Comparison of ENCODE assay signal across 8 mouse cellular contexts in the genomic region with DNA sequence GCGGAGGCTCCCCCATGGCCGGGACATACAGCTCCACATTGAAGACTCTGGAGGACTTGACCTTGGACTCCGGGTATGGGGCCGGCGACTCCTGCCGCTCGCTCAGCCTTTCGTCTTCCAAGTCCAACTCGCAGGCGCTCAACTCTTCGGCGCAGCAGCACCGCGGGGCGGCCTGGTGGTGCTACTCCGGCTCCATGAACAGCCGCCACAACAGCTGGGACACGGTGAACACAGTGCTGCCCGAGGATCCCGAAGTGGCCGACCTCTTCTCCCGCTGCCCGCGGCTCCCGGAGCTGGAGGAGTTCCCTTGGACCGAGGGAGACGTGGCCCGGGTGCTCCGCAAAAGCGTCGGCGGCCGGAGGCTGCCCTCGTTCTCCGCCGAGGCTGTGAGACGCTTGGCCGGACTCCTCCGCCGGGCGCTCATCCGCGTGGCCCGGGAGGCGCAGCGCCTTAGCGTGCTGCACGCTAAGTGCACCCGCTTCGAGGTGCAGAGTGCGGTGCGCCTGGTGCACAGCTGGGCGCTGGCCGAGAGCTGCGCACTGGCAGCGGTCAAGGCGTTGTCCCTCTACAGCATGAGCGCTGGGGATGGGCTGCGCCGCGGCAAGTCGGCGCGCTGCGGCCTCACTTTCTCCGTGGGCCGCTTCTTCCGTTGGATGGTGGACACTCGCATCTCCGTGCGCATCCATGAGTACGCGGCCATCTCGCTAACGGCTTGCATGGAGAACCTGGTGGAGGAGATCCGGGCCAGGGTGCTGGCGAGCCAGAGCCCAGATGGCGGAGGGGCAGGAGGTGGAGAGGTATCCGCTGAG. TPM values are rescaled to one million over a fixed set of nuclear protein-coding genes. Genes with fewer than 3 reads are reported as not detected.
DNase-seq lines count a peak whose midpoint lies in the region; ATAC-seq and TF ChIP-seq lines count a peak whose summit lies in the region.

No protein-coding gene starts in this region.

- peak overlapping the region; percentile 38; the same call in 1 of the 2 replicates for H3K4me3 ChIP-seq in G1E (ENCODE audit: low read depth, low read length)
- peak overlapping the region; percentile 41 for H3K4me3 ChIP-seq in cerebellum, adult 2 months (replicated peaks; ENCODE audit: insufficient read depth, low read depth, low read length)
- peak overlapping the region; percentile 81 for H3K4me3 ChIP-seq in hindbrain, embryonic 12.5 days

- peak overlapping the region; percentile 78 for H3K9ac ChIP-seq in hindbrain, embryonic 12.5 days

- H3K4me2 ChIP-seq in hindbrain, embryonic 12.5 days (replicated peaks): peak overlapping the region; percentile 91

- H3K36me3 ChIP-seq in G1E (replicated peaks): no peaks in the 10 kb centered on the region
- no peaks in the 10 kb centered on the region for H3K36me3 ChIP-seq in hindbrain, embryonic 12.5 days

- H3K4me1 ChIP-seq in G1E (ENCODE audit: insufficient read depth, low read depth, low read length): peaks cover 6% of the 10 kb centered on the region; the same call in 1 of the 2 replicates
- H3K4me1 ChIP-seq in cerebellum, adult 2 months (ENCODE audit: control insufficient read depth, insufficient read depth, low read length): no peaks in the 10 kb centered on the region
- peaks cover 49% of the 10 kb centered on the region for H3K4me1 ChIP-seq in hindbrain, embryonic 12.5 days

- WGBS in cerebellum, adult 2 months: under 1% methylated on average over 79 of the region's 79 CpGs
- WGBS in hindbrain, embryonic 12.5 days: under 1% methylated on average over 79 of the region's 79 CpGs

- TF ChIP-seq CTCF in G1E (IDR thresholded peaks at IDR 0.05; ENCODE audit: low read depth, low read length): no peak
- no peak for TF ChIP-seq CTCF in cerebellum, adult 2 months (IDR thresholded peaks at IDR 0.05; ENCODE audit: borderline replicate concordance, insufficient read depth, low read depth, low read length)

- no peak for DNase-seq in G1E (ENCODE audit: low spot score)
- peak; percentile 33 to 52 for DNase-seq in cerebellum, adult 2 months
- peak; percentile 14 to 40 for DNase-seq in frontal cortex, postnatal 10 days (ENCODE audit: low spot score in 2 of 2)
- DNase-seq in layer of hippocampus, postnatal 14 days (ENCODE audit: low spot score in 2 of 2): peak; percentile 36 to 41
- peak; percentile 23 for DNase-seq in lung, postnatal 25 days (ENCODE audit: low spot score)
- DNase-seq in retina, postnatal 7 days (ENCODE audit: low read depth, low spot score): peak; percentile 39
- DNase-seq in urinary bladder, postnatal 14 days (ENCODE audit: low spot score): peak; percentile 55

- peaks cover 15% of the 10 kb centered on the region for H3K9me3 ChIP-seq in G1E (replicated peaks)
- H3K9me3 ChIP-seq in hindbrain, embryonic 12.5 days (replicated peaks): no peaks in the 10 kb centered on the region

- TF ChIP-seq POLR2A in cerebellum, adult 2 months (IDR thresholded peaks at IDR 0.05; ENCODE audit: borderline replicate concordance, insufficient read depth, low read length): no peak

- no peak for ATAC-seq in G1E (ENCODE audit: extremely low read depth, insufficient number of reproducible peaks, low FRiP score, poor library complexity, severe bottlenecking)
- ATAC-seq in hindbrain, embryonic 12.5 days (ENCODE audit: low FRiP score): peak; percentile 36

- no peak overlapping the region for H3K27ac ChIP-seq in cerebellum, adult 2 months (ENCODE audit: insufficient read depth, low read length)
- peak overlapping the region; percentile 86 for H3K27ac ChIP-seq in hindbrain, embryonic 12.5 days

- H3K27me3 ChIP-seq in G1E (ENCODE audit: insufficient read depth, low read length): peaks cover 31% of the 10 kb centered on the region
- H3K27me3 ChIP-seq in cerebellum, adult 2 months (ENCODE audit: control insufficient read depth, insufficient read depth, low read length): no peaks in the 10 kb centered on the region
- peaks cover 11% of the 10 kb centered on the region for H3K27me3 ChIP-seq in hindbrain, embryonic 12.5 days

RNA-seq across cellular contexts. Expression of a gene that starts 0.8 kb away (rescaled TPM):
- total RNA-seq in G1E (2014; fragmentation: Nextera tagmentation) (not detected in 2 replicates), G1E (2017) (0.05 TPM in 1 of 2 replicates, not detected in the other)
- not detected in 2 replicates for polyA plus RNA-seq in G1E (2012)
- polyA plus RNA-seq in cerebellum, adult 2 months (2012; rRNA removed): 14.9 and 16.0 TPM in 2 replicates
- polyA plus RNA-seq in hindbrain, embryonic 12.5 days (2016; fragmentation: Nextera tagmentation; extraction: Ambion mirVana): 26.2 and 27.3 TPM in 2 replicates
- 10 to 100 TPM; 16.3 to 18.5 TPM for total RNA-seq in layer of hippocampus, postnatal 14 days (2021)

Comparison
In these comparisons a context has a peak if more than half of its experiments do, and no peak if none do; other contexts are left out.
1. RNA of a gene that starts 0.8 kb away (polyA plus RNA-seq): 26.2 to 27.3 TPM in hindbrain, embryonic 12.5 days and 14.9 to 16.0 TPM in cerebellum, adult 2 months; not detected in G1E; every median in the first group is over 10 times any median in the second.
2. Peak in every context shown above with its lines, with median percentiles within 50 percentile points of each other: H3K4me3 ChIP-seq.